Mouse (Mus musculus) kidney, embryonic 15.5 days (tissue): ENCODE results near the gene Smad5. TPM values are rescaled to one million over a fixed set of nuclear protein-coding genes. Genes with fewer than 3 reads are reported as not detected.

Experiments used
- ATAC-seq: fragments of 200-750 bp; cut with Nextera tagmentation; replicated peaks from 2 replicates; pipeline ENCODE4 v1.8.0; 2017; ENCODE audit warnings: moderate TSS enrichment; ENCODE audit not compliant: low FRiP score
- H3K27ac ChIP-seq: fragments of 300-500 bp; sonication (generic); 2 replicates; pipeline ENCODE4 v1.5.1; 2015; ENCODE audit warnings: mild to moderate bottlenecking, inconsistent platforms
- H3K27me3 ChIP-seq: fragments of 300-500 bp; sonication (generic); 2 replicates; pipeline ENCODE4 v1.6.1; 2015; ENCODE audit warnings: inconsistent platforms
- H3K36me3 ChIP-seq: fragments of 300-500 bp; sonication (generic); 2 replicates; pipeline ENCODE4 v1.6.1; 2015; ENCODE audit warnings: inconsistent platforms
- H3K4me1 ChIP-seq: fragments of 300-500 bp; sonication (generic); 2 replicates; pipeline ENCODE4 v1.6.1; 2015; ENCODE audit warnings: inconsistent platforms
- H3K4me2 ChIP-seq: fragments of 300-500 bp; sonication (generic); 2 replicates; pipeline ENCODE4 v1.6.1; 2015; ENCODE audit warnings: moderate library complexity, mild to moderate bottlenecking, inconsistent platforms
- H3K4me3 ChIP-seq: fragments of 300-500 bp; sonication (generic); replicated peaks from 2 replicates; pipeline ENCODE4 v1.5.1; 2015; ENCODE audit warnings: mild to moderate bottlenecking, inconsistent platforms
- H3K9ac ChIP-seq: fragments of 300-500 bp; sonication (generic); 2 replicates; pipeline ENCODE4 v1.6.1; 2015; ENCODE audit warnings: mild to moderate bottlenecking, inconsistent platforms
- H3K9me3 ChIP-seq: fragments of 300-500 bp; sonication (generic); replicated peaks from 2 replicates; pipeline ENCODE4 v1.6.1; 2016; ENCODE audit warnings: inconsistent platforms
- WGBS: fragments of 180-500 bp; shearing (Covaris S2); methylation state at CpG from one replicate; pipeline ENCODE4 v1.1.7; 2015; ENCODE audit warnings: mixed read lengths; 5-methylcytosine and 5-hydroxymethylcytosine counted together
- polyA plus RNA-seq: library from polyadenylated mRNA; unstranded; fragments of >200 nt; fragmentation: Nextera tagmentation; extraction: Ambion mirVana; gene quantifications from 2 replicates; pipeline ENCODE4 v1.2.1, GENCODE M21; 2015

Smad5 gene
- polyA plus RNA-seq, 1 experiment from 2014 or later = 33.3 TPM

DNA sequence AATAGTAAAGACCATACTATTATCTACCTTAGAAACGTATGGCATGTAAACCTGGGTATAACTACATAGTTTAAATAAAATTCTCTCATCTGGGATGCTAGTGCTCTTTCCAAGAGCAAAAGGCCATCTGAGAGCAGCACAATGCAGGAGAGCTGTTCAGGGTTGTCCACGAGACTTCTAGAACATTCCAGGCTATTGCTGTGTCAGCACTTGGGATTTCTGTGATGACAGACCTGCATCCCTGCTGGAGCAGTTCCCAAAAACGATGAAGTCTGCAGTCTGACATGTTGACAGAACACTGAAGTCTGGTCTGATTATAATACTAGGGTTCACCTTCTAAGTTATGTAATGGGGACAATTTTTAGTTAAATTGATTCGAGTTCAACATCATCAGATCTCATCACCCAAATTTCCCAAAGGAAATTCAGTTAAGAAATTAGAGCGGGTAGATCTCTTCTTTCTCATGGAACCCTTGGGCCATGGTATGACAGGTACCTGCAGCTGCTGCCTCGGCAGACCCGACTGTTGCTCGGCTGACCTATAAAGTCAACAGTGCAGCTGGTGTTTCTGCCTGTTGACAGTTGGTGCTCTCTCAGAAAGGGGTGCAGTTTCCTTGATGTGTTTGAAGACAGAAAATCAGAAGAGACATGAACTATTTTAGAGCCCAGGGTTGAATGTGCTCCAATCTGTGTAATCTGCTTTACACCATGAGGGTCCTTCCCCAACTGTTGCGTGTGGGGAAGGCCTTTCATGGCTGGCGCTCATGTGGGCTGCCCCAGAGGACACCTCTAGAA is 44.1 kb downstream of the Smad5 start:
- 73% methylated on average over 10 of the region's 10 CpGs for WGBS
- H3K4me1 ChIP-seq = peaks cover 13% of the 10 kb centered on the region
- H3K36me3 ChIP-seq = peaks cover 7% of the 10 kb centered on the region; the same call in 1 of the 2 replicates
- peaks cover 23% of the 10 kb centered on the region for H3K27me3 ChIP-seq
- H3K27ac ChIP-seq = peak overlapping the region; percentile 15
- no peaks in the 10 kb centered on the region for H3K9me3 ChIP-seq
- no peak for ATAC-seq
- H3K4me3 ChIP-seq = no peak overlapping the region
- no peak overlapping the region for H3K9ac ChIP-seq
- H3K4me2 ChIP-seq = no peak overlapping the region

- Histone ChIP-seq H3K9me3 (no peaks in the 10 kb centered on the region), H3K4me1 (peaks cover 18% of the 10 kb centered on the region), H3K9ac (no peak overlapping the region), H3K27me3 (peaks cover 30% of the 10 kb centered on the region), H3K27ac (peak overlapping the region; percentile 15), H3K4me2 (no peak overlapping the region), H3K36me3 (0 out of 2 replicates have a peak, but pooled peaks cover under 1% of the 10 kb centered on the region), H3K4me3 (no peak overlapping the region)
- ATAC-seq = no peak
- 53% methylated on average over 8 of the region's 8 CpGs for WGBS
These were observed 44.7 kb downstream of the Smad5 start for GRCm38 (mm10) chr13:56747554-56747953.

GRCm38 (mm10) chr13:56749377-56749776 is 46.6 kb downstream of the Smad5 start:
- 76% methylated on average over 7 of the region's 7 CpGs for WGBS
- H3K9me3 ChIP-seq = no peaks in the 10 kb centered on the region
- H3K27ac ChIP-seq = no peak overlapping the region
- H3K36me3 ChIP-seq = no peaks in the 10 kb centered on the region
- no peak for ATAC-seq
- no peak overlapping the region for H3K4me2 ChIP-seq
- peaks cover 32% of the 10 kb centered on the region for H3K4me1 ChIP-seq
- no peak overlapping the region for H3K4me3 ChIP-seq
- H3K9ac ChIP-seq = no peak overlapping the region
- peaks cover 48% of the 10 kb centered on the region for H3K27me3 ChIP-seq

GRCm38 (mm10) chr13:56751774-56752173 is 49.0 kb downstream of the Smad5 start:
- Histone ChIP-seq H3K36me3 (no peaks in the 10 kb centered on the region), H3K9me3 (no peaks in the 10 kb centered on the region), H3K4me2 (no peak overlapping the region), H3K4me3 (no peak overlapping the region), H3K4me1 (peaks cover 34% of the 10 kb centered on the region), H3K27me3 (peaks cover 57% of the 10 kb centered on the region), H3K27ac (no peak overlapping the region), H3K9ac (no peak overlapping the region)
- ATAC-seq = no peak
- WGBS = 42% methylated on average over 5 of the region's 5 CpGs

GRCm38 (mm10) chr13:56752474-56753191 is 49.8 kb downstream of the Smad5 start:
- no peak overlapping the region for H3K27ac ChIP-seq
- no peak for ATAC-seq
- H3K4me3 ChIP-seq = peak overlapping the region; percentile 43
- no peaks in the 10 kb centered on the region for H3K36me3 ChIP-seq
- peaks cover 59% of the 10 kb centered on the region for H3K27me3 ChIP-seq
- peaks cover 28% of the 10 kb centered on the region for H3K4me1 ChIP-seq
- H3K9me3 ChIP-seq = no peaks in the 10 kb centered on the region
- H3K9ac ChIP-seq = peak overlapping the region; percentile 19
- 2% methylated on average over 39 of the region's 41 CpGs for WGBS
- peak overlapping the region; percentile 85 for H3K4me2 ChIP-seq

DNA sequence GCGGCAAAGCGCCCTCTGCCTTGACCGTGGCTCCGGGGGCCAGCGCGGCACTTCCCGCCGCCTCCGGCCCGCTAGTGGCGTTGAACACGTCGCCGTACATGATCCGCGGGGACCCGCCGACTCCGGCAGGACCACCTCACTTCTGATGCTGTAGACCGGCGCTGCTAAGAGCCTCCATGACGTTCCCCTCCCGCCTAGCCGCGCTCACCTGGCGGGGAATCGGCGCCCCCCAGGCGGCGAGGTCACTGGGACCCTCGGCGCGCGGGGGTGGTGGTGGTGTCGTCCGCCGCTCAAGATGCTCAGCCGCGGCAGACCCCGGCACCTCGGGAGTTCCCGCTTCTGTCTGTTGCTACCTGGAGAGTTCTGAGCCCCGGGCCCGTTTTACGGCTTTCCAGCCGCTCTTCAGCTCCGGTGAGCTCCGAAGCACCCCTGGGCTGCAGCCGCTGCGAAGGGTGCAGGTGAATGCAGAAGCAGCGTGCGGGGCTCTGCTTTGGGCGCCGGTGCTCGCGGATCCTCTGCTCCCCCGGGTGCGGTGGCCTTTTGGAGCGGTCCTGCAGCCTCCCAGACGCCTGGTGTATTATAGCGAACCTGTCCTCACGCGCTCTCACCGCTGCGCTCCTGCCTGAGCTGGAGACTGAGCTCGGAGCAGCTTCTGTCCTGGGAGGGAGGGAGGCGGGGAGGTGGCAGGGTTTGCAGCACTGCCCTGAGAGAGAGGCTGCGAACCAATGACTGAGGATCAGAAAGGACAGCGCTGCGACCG is 50.6 kb downstream of the Smad5 start, which contains the start of gene Gm45623:
Gene Gm45623, minus strand, starts transcription at position 636 of the 760 bp plus-strand sequence.
- Histone ChIP-seq H3K4me2 (peak within 1 kb of the TSS; percentile 85), H3K9me3 (no peaks in the 10 kb centered on the region), H3K4me1 (peaks cover 21% of the 10 kb centered on the region), H3K36me3 (no peaks in the 10 kb centered on the region), H3K4me3 (peak within 1 kb of the TSS; percentile 43), H3K9ac (peak within 1 kb of the TSS; percentile 19), H3K27ac (no peak within 1 kb of the TSS), H3K27me3 (peaks cover 59% of the 10 kb centered on the region)
- no peak for ATAC-seq
- WGBS = 1% methylated on average over 70 of the region's 71 CpGs

- peaks cover 21% of the 10 kb centered on the region for H3K4me1 ChIP-seq
- H3K4me2 ChIP-seq = no peak overlapping the region
- H3K27me3 ChIP-seq = peaks cover 46% of the 10 kb centered on the region
- no peaks in the 10 kb centered on the region for H3K9me3 ChIP-seq
- 66% methylated on average over 6 of the region's 6 CpGs for WGBS
- H3K27ac ChIP-seq = no peak overlapping the region
- no peak overlapping the region for H3K4me3 ChIP-seq
- no peaks in the 10 kb centered on the region for H3K36me3 ChIP-seq
- H3K9ac ChIP-seq = no peak overlapping the region
- ATAC-seq = no peak
These were observed 53.1 kb downstream of the Smad5 start for GRCm38 (mm10) chr13:56755871-56756270.

GRCm38 (mm10) chr13:56757201-56757600 is 54.4 kb downstream of the Smad5 start:
- peaks cover 34% of the 10 kb centered on the region for H3K27me3 ChIP-seq
- H3K36me3 ChIP-seq = no peaks in the 10 kb centered on the region
- H3K4me1 ChIP-seq = peaks cover 20% of the 10 kb centered on the region
- H3K4me2 ChIP-seq = no peak overlapping the region
- 49% methylated on average over 12 of the region's 12 CpGs for WGBS
- no peaks in the 10 kb centered on the region for H3K9me3 ChIP-seq
- ATAC-seq = no peak
- no peak overlapping the region for H3K27ac ChIP-seq
- H3K9ac ChIP-seq = no peak overlapping the region
- no peak overlapping the region for H3K4me3 ChIP-seq

DNA sequence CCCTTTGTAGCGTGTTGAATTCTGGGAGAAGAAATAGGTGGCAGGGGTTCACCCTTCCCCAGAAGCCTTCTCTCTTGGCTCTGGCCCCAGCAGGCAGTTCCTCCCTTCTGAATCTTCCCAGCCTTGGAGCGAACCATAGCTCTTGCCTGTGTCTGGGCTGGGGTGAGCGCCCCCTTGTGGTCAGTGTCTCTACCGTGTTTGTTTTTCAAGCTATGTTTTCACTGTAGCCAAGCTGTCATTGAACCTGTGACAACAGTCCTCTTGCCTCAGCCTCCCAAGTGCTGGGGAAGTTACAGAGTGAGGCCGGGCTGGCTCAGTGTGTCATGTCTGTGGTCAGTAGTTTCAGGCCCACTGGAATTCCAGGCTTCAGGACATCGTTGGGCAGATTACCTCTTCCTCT is 55.7 kb downstream of the Smad5 start:
- Histone ChIP-seq H3K4me2 (no peak overlapping the region), H3K36me3 (no peaks in the 10 kb centered on the region), H3K27me3 (peaks cover 28% of the 10 kb centered on the region), H3K4me1 (peaks cover 9% of the 10 kb centered on the region), H3K27ac (no peak overlapping the region), H3K4me3 (no peak overlapping the region), H3K9ac (no peak overlapping the region), H3K9me3 (no peaks in the 10 kb centered on the region)
- ATAC-seq = no peak
- WGBS = 25% methylated on average over 6 of the region's 6 CpGs

DNA sequence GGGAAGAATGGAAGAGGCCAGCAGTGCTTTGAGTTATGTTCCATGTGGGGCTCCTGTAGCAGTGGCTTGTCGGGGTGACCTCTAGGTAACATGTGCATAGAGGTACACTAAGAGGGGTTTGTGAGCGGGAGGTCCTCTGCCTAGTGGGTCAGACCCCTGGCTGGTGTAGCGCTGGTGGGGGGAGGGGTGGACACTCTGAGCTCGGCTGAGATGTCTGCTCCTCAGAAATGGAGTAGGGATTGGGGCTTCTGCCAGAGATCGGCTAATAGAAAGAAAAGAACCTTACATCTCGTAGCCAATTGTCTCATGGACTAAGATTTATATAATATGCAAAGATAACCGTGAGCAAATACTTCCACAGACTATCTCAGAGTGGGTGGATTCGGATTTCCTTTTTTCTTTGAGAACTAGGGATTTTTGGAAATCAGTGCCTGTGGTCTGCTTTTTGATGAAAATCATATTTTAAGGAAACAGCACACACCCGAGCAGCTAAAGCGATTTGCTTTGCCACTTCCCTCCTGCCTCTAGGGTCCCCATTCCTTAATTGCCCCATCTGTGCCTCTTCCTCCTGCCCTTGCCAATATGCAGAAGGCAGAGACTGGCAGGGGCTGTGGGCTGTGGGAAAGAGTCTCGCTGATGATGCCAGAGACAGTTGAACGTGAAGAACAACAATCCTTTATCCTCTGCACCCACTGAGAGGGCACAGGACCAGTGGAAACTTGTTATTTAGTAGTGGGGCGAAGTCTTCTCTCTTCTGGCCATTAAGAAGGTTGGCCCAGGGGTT is 59.8 kb downstream of the Smad5 start:
- H3K9me3 ChIP-seq = no peaks in the 10 kb centered on the region
- H3K4me1 ChIP-seq = peaks cover 20% of the 10 kb centered on the region
- peaks cover 8% of the 10 kb centered on the region; the same call in 1 of the 2 replicates for H3K27me3 ChIP-seq
- no peak overlapping the region for H3K4me3 ChIP-seq
- ATAC-seq = no peak
- 32% methylated on average over 13 of the region's 13 CpGs for WGBS
- H3K4me2 ChIP-seq = no peak overlapping the region
- H3K9ac ChIP-seq = no peak overlapping the region
- H3K36me3 ChIP-seq = no peaks in the 10 kb centered on the region
- no peak overlapping the region for H3K27ac ChIP-seq
